Mouse (Mus musculus) stomach, embryonic 14.5 days (tissue): ENCODE measurements around the gene Slc39a5. TPM values are rescaled to one million over a fixed set of nuclear protein-coding genes. Genes with fewer than 3 reads are reported as not detected.

Experiments used
- ATAC-seq: fragments of 200-750 bp; cut with Nextera tagmentation; 2 replicates; pipeline ENCODE4 v1.8.0; 2017; ENCODE audit warnings: low read depth, moderate TSS enrichment; ENCODE audit not compliant: insufficient number of reproducible peaks, insufficient read depth, low FRiP score
- H3K27ac ChIP-seq: fragments of 300-500 bp; sonication (generic); 2 replicates; pipeline ENCODE4 v1.5.1; 2014; ENCODE audit warnings: mild to moderate bottlenecking, low read length, moderate library complexity, mixed read lengths
- H3K27me3 ChIP-seq: fragments of 300-500 bp; sonication (generic); 2 replicates; pipeline ENCODE4 v1.6.1; 2014; ENCODE audit warnings: low read length, control low read depth, mixed read lengths; ENCODE audit not compliant: control insufficient read depth, insufficient read depth
- H3K36me3 ChIP-seq: fragments of 300-500 bp; sonication (generic); 2 replicates; pipeline ENCODE4 v1.6.1; 2014; ENCODE audit warnings: mild to moderate bottlenecking, control low read depth, low read length, moderate library complexity, mixed read lengths; ENCODE audit not compliant: control insufficient read depth, insufficient read depth
- H3K4me1 ChIP-seq: fragments of 300-500 bp; sonication (generic); 2 replicates; pipeline ENCODE4 v1.6.1; 2014; ENCODE audit warnings: low read length, control low read depth, mixed read lengths; ENCODE audit not compliant: control insufficient read depth, insufficient read depth
- H3K4me2 ChIP-seq: fragments of 300-500 bp; sonication (generic); replicated peaks from 2 replicates; pipeline ENCODE4 v1.6.1; 2014; ENCODE audit warnings: low read depth, low read length, control low read depth
- H3K4me3 ChIP-seq: fragments of 300-500 bp; sonication (generic); 2 replicates; pipeline ENCODE4 v1.5.1; 2014; ENCODE audit warnings: low read depth, low read length, control low read depth
- H3K9ac ChIP-seq: fragments of 300-500 bp; sonication (generic); replicated peaks from 2 replicates; pipeline ENCODE4 v1.6.1; 2014; ENCODE audit warnings: low read depth, mild to moderate bottlenecking, control low read depth, low read length, moderate library complexity, mixed read lengths
- H3K9me3 ChIP-seq: fragments of 300-500 bp; sonication (generic); 2 replicates; pipeline ENCODE4 v1.6.1; 2016; ENCODE audit warnings: low read depth, low read length, control low read depth; ENCODE audit not compliant: control insufficient read depth
- WGBS: fragments of 180-500 bp; shearing (Covaris S2); extraction: QIAGEN DNeasy Blood & Tissue Kit; methylation state at CpG from one replicate; pipeline ENCODE4 v1.1.7; 2014; 5-methylcytosine and 5-hydroxymethylcytosine counted together
- polyA plus RNA-seq: library from polyadenylated mRNA; unstranded; fragments of >200 nt; fragmentation: Nextera tagmentation; extraction: Ambion mirVana; gene quantifications from 2 replicates; pipeline ENCODE4 v1.2.1, GENCODE M21; 2014

Gene Slc39a5
- polyA plus RNA-seq, 1 experiment from 2014 or later = 3.7 TPM

DNA sequence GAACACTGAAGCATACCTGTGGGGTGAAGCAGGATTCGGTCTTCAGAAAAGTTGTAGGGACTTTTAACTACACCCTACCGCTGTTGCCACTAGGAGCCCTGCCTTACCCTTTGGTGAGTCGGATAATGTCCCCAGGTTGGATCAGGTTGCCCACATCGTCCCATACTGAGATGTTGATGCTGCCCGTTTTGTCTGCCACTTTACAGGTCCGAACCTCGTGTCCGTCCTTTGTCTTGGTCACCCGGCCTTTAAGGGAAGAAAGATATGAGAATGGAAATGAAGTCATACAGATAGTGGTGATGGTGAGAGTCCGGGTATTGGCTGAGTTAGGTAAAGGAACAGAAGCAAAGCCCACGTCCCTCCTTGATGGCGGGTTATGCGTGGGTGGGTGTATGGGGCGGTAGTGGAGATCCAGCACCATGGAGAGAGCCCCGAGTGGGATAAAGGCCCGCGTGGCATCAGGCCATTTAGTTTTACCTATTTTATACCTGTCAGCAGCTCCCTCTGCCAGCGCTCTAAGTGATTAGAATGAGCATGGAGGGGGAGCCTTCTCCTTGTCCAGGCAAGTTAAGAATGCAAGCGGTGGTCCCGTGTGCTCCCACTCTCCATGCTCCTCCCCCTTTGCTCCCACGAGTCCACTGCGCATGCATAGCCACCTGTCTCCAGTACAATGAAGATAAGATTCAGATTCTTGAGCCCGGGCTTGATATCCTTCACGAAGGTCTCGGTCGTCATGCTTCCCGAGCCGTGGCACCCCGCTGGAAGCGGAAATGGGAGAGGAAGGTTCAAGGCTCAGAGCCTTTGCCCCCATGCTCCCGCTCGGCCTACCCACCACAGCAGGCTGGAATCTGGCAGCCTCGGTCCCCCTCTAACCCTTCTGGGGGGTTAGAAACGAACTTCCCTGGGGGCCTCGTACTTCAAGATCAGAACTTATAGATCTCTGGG is 7.8 kb upstream of the Slc39a5 start:
- Histone ChIP-seq H3K27ac (peak overlapping the region; percentile 55; the same call in 1 of the 2 replicates), H3K4me3 (peak overlapping the region; percentile 76), H3K27me3 (no peaks in the 10 kb centered on the region), H3K36me3 (peaks cover 7% of the 10 kb centered on the region; the same call in 1 of the 2 replicates), H3K4me2 (peak overlapping the region; percentile 75), H3K9ac (peak overlapping the region; percentile 55), H3K4me1 (peaks cover 15% of the 10 kb centered on the region; the same call in 1 of the 2 replicates), H3K9me3 (no peaks in the 10 kb centered on the region)
- no peak for ATAC-seq
- 19% methylated on average over 35 of the region's 35 CpGs for WGBS

- ATAC-seq = no peak
- Histone ChIP-seq H3K9ac (no peak overlapping the region), H3K4me2 (no peak overlapping the region), H3K27ac (no peak overlapping the region), H3K27me3 (no peaks in the 10 kb centered on the region), H3K4me3 (no peak overlapping the region), H3K9me3 (no peaks in the 10 kb centered on the region), H3K36me3 (peaks cover 6% of the 10 kb centered on the region; the same call in 1 of the 2 replicates), H3K4me1 (no peaks in the 10 kb centered on the region)
- WGBS = 84% methylated on average over 7 of the region's 7 CpGs
Measured at GRCm38 (mm10) chr10:128403931-128404330, 2.9 kb upstream of the Slc39a5 start.

- no peak overlapping the region for H3K4me2 ChIP-seq
- no peak overlapping the region for H3K27ac ChIP-seq
- no peaks in the 10 kb centered on the region; the same call in 1 of the 2 replicates for H3K36me3 ChIP-seq
- H3K27me3 ChIP-seq = no peaks in the 10 kb centered on the region
- no peaks in the 10 kb centered on the region for H3K4me1 ChIP-seq
- ATAC-seq = no peak
- no peak overlapping the region for H3K9ac ChIP-seq
- no peaks in the 10 kb centered on the region for H3K9me3 ChIP-seq
- no peak overlapping the region for H3K4me3 ChIP-seq
- 79% methylated on average over 9 of the region's 9 CpGs for WGBS
Measured at GRCm38 (mm10) chr10:128401638-128402037, 609 bp upstream of the Slc39a5 start.

DNA sequence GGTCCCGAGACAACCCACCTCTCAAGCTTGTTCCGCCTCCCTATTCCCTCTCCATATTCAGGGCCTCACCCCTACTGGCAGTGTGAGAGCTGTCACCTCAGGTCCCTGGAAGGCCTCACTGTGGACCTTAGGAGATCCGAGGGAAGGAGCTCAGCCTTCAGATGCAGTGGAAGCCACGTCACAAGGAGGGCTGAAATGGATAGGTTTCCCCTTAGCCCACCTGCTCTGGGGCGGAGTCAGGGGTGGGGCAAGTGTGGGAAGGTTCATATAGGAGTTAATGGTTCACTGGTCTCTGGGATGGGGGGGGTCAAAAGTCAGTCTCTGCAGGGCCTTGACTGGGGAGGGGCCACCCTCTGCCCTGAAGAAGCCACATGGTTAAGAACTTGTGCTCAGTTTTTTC is 691 bp downstream of the Slc39a5 start:
- H3K27ac ChIP-seq = no peak overlapping the region
- H3K4me3 ChIP-seq = no peak overlapping the region
- peaks cover 5% of the 10 kb centered on the region; the same call in 1 of the 2 replicates for H3K36me3 ChIP-seq
- no peak overlapping the region for H3K9ac ChIP-seq
- ATAC-seq = peak; percentile 70
- no peaks in the 10 kb centered on the region for H3K4me1 ChIP-seq
- H3K27me3 ChIP-seq = no peaks in the 10 kb centered on the region
- no peaks in the 10 kb centered on the region for H3K9me3 ChIP-seq
- WGBS = 26% methylated on average over 5 of the region's 5 CpGs
- no peak overlapping the region for H3K4me2 ChIP-seq

DNA sequence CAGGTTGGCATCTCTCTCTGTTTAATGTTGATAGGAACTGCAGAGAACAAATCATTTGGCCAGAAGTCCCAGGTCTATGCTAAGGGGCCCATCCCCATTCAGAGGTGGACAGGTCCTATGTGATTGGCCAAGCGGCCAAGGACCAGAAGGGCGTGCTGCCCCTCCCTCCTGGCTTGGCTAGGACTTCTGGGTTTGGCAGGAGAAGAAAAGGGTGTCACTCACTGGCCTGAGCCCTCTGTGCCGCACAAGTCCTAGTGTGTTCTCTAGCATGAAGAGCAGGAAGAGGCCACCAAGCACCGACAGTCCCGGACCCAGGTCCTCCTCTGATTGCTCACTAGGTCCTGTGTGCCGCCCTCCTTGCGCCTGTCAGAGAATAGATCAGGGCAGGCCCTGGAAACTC is 3.6 kb downstream of the Slc39a5 start:
- Histone ChIP-seq H3K9me3 (no peaks in the 10 kb centered on the region), H3K4me1 (no peaks in the 10 kb centered on the region), H3K36me3 (peaks cover 20% of the 10 kb centered on the region), H3K9ac (no peak overlapping the region), H3K27ac (no peak overlapping the region), H3K4me2 (no peak overlapping the region), H3K4me3 (no peak overlapping the region), H3K27me3 (no peaks in the 10 kb centered on the region)
- 60% methylated on average over 7 of the region's 7 CpGs for WGBS
- ATAC-seq = no peak

DNA sequence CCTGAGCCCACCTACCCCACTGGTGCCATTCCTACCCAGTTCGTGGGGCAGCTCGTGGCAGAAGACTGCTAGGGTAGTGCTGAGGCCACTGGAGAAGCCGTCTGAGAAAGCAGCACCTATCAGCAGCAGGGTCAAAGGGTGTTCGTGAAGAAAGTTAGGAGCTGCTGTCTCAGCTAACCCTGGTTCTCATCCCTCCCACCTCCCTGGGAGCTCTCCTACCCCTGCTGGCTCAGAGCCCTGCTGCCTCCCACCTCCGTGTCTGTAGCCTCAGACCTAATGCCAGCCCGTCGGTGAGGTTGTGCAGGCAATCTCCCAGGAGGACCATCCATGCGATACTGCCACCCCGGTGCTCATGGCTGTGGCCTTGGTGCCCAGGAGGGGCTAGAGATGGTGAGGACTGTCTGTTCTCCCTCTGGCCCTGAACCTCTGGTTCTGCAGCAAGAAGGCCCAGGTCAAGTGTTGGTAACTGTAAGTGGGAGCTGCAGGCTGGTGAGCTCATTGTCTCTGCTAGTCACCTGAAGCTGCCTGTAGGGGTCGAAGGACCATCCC is 4.2 kb downstream of the Slc39a5 start:
- Histone ChIP-seq H3K4me3 (no peak overlapping the region), H3K4me2 (no peak overlapping the region), H3K27me3 (no peaks in the 10 kb centered on the region), H3K27ac (no peak overlapping the region), H3K4me1 (no peaks in the 10 kb centered on the region), H3K9ac (no peak overlapping the region), H3K36me3 (peaks cover 25% of the 10 kb centered on the region), H3K9me3 (no peaks in the 10 kb centered on the region)
- no peak for ATAC-seq
- WGBS = 68% methylated on average over 10 of the region's 10 CpGs

- H3K4me1 ChIP-seq = no peaks in the 10 kb centered on the region
- no peak overlapping the region for H3K9ac ChIP-seq
- 49% methylated on average over 11 of the region's 11 CpGs for WGBS
- peaks cover 32% of the 10 kb centered on the region for H3K36me3 ChIP-seq
- H3K27me3 ChIP-seq = no peaks in the 10 kb centered on the region
- H3K4me3 ChIP-seq = no peak overlapping the region
- ATAC-seq = no peak
- no peak overlapping the region for H3K27ac ChIP-seq
- no peaks in the 10 kb centered on the region for H3K9me3 ChIP-seq
- no peak overlapping the region for H3K4me2 ChIP-seq
Measured at GRCm38 (mm10) chr10:128396017-128396673, 4.9 kb downstream of the Slc39a5 start.

DNA sequence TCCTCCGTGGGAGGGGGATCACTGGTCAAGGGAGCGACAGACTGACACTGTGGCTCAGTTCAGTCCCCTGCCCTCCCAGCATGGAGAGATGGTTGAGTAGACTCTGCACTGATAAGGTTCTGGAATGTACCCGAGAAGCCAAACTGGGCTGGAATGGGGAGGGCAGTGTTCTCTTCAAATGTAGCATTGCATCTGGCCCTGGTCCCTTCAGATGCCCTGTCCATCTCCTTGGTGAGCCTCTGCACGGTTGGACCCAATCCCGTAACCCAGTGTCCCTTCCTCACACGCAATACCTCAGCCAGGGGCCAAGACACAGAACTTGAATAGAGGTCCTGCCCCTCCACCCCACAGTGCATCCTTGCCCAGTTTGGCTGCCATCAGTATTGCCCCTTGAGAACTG is 9.2 kb downstream of the Slc39a5 start:
- Histone ChIP-seq H3K4me2 (no peak overlapping the region), H3K4me3 (no peak overlapping the region), H3K27me3 (no peaks in the 10 kb centered on the region), H3K9me3 (no peaks in the 10 kb centered on the region), H3K9ac (no peak overlapping the region), H3K27ac (no peak overlapping the region), H3K4me1 (no peaks in the 10 kb centered on the region), H3K36me3 (peaks cover 75% of the 10 kb centered on the region)
- 78% methylated on average over 6 of the region's 6 CpGs for WGBS
- no peak for ATAC-seq
